Mouse (Mus musculus): Measurements from ENCODE around the gene Tfe3. TPM values are rescaled to one million over a fixed set of nuclear protein-coding genes. Genes with fewer than 3 reads are reported as not detected.
A peak's percentile ranks its signal among the peaks of the same experiment; 100 is the strongest.

Gene Tfe3
- polyA plus RNA-seq, 1 experiment = 81.6 TPM

DNA sequence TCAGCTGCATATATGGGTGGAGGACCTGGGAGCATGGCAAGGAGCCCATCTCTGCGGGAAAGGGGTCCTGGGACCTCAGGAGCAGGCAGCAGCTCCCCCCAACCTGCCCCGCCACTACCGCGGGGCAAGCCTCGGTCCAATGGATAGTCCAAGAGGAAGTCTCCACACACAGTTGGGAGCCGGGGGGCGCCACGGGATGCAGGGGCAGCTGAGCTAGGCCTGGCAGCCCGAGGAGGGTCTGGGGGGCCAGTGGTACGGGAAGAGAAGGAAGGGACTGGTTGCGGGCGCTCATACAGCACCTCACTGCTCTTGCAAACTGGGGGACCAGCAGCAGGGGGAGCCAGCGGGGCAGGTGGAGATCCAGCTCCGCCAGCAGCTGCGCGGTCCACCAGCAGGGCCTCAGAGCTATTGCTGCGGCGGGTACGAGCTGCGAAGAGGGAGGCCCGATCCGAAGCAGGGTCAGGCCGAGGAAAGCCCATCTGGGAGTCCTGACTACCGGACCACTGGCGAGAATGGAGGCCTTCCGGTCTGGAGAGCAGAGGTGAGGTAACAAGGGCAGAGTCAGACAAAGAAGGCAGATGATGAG, 28.7 kb upstream of the Tfe3 start:
- H3K36me3 ChIP-seq (ENCODE audit: control insufficient read depth, insufficient read depth, low read length, poor library complexity, severe bottlenecking) = no peaks in the 10 kb centered on the region
- H3K9ac ChIP-seq (ENCODE audit: low read depth, poor library complexity, severe bottlenecking) = peak overlapping the region; percentile 53
- peak overlapping the region; percentile 33; the same call in 1 of the 2 replicates for H3K27ac ChIP-seq (ENCODE audit: insufficient read depth, low read length)
- peak overlapping the region; percentile 45 for H3K4me3 ChIP-seq (ENCODE audit: low read depth, low read length)
- no peaks in the 10 kb centered on the region for H3K9me3 ChIP-seq (replicated peaks; ENCODE audit: control insufficient read depth, insufficient read depth, low read length, poor library complexity, severe bottlenecking)
- peaks cover 7% of the 10 kb centered on the region for H3K4me1 ChIP-seq (ENCODE audit: control insufficient read depth, insufficient read depth, low read length)
- no peaks in the 10 kb centered on the region for H3K27me3 ChIP-seq (ENCODE audit: control insufficient read depth, insufficient read depth, low read length, poor library complexity, severe bottlenecking)
- TF ChIP-seq CTCF (IDR thresholded peaks at IDR 0.05; ENCODE audit: low read depth, low read length) (no peak), POLR2A (IDR thresholded peaks at IDR 0.05; ENCODE audit: insufficient read depth, low read length) (no peak), EP300 (IDR thresholded peaks at IDR 0.05; ENCODE audit: insufficient read depth, low read depth, low read length) (no peak)

DNA sequence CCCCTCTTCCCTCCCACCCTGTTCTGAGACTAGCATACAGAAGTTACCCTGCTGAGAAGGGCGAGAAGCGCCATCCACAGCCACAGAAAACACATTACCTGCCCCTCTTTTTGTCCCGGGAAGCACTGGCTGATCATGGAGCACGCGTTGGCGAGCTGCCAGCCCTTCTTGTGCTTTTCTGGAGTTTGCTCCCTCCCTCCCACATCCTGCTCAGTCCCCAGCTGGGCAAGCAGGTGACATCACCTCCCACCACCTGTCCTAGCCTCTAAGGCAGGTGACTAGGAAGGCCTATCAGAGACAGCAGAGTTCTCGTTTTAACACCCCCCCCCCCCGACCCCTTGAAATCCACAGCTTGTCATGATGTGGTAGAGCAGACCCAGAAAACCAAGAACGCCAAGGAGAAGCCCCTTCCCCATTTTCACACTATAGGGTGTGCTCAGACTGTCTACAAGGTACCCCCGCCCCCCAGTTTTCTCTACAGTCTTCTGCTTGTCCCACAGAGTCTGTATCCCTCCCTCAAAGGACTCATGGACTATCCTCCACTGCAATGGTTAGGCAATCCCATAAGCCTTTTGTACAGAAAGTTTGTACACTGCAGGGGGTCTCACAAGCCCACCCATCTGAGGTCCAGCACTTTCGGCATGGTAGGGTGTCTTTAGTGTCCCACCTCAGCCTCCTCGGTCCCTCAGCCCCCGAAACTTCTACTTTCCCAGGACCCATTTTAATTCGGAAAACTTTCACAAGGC, 22.9 kb upstream of the Tfe3 start:
- Histone ChIP-seq H3K4me1 (ENCODE audit: control insufficient read depth, insufficient read depth, low read length) (peaks cover 8% of the 10 kb centered on the region), H3K27ac (ENCODE audit: insufficient read depth, low read length) (peak overlapping the region; percentile 92), H3K9me3 (replicated peaks; ENCODE audit: control insufficient read depth, insufficient read depth, low read length, poor library complexity, severe bottlenecking) (no peaks in the 10 kb centered on the region), H3K4me3 (ENCODE audit: low read depth, low read length) (peak overlapping the region; percentile 30; the same call in 1 of the 2 replicates), H3K9ac (ENCODE audit: low read depth, poor library complexity, severe bottlenecking) (no peak overlapping the region), H3K36me3 (ENCODE audit: control insufficient read depth, insufficient read depth, low read length, poor library complexity, severe bottlenecking) (no peaks in the 10 kb centered on the region), H3K27me3 (ENCODE audit: control insufficient read depth, insufficient read depth, low read length, poor library complexity, severe bottlenecking) (no peaks in the 10 kb centered on the region)
- TF ChIP-seq POLR2A (IDR thresholded peaks at IDR 0.05; ENCODE audit: insufficient read depth, low read length) (no peak), EP300 (IDR thresholded peaks at IDR 0.05; ENCODE audit: insufficient read depth, low read depth, low read length) (no peak), CTCF (IDR thresholded peaks at IDR 0.05; ENCODE audit: low read depth, low read length) (no peak)

DNA sequence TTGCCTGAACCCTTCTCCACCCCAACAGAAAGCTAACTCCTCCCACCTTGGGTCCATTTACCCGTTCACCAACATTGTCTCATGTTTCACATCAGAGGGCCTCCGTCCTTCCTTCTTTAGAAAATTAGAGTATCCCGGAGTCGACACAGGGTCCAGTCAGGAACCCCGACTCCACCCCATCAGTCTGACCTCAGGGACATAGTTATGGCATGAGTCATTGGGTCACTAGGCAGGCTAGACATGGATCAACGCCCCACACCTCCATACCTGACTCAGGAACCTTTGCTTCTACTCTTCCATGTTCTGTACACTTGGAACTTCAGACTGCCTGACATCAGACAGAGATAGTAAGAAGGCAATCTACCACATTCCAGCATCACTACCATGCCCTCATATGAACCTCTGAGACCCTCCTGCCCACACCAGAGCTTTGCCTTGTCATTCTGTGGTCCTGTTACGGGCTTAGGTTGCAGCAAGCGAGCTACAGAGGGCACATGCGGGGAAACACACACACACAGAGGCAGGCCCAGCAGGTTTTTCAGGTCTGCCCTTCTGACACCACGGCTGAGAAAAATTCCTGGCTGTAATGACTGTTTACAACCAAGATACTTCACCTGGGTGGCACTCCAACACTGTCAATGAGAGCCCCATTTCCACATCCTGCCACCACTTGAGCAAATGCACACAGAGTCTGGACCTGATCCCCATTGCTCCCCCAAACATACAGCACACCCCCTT, 22.1 kb upstream of the Tfe3 start:
- no peaks in the 10 kb centered on the region for H3K27me3 ChIP-seq (ENCODE audit: control insufficient read depth, insufficient read depth, low read length, poor library complexity, severe bottlenecking)
- no peak overlapping the region for H3K9ac ChIP-seq (ENCODE audit: low read depth, poor library complexity, severe bottlenecking)
- H3K4me1 ChIP-seq (ENCODE audit: control insufficient read depth, insufficient read depth, low read length) = peaks cover 8% of the 10 kb centered on the region
- no peaks in the 10 kb centered on the region for H3K36me3 ChIP-seq (ENCODE audit: control insufficient read depth, insufficient read depth, low read length, poor library complexity, severe bottlenecking)
- H3K9me3 ChIP-seq (replicated peaks; ENCODE audit: control insufficient read depth, insufficient read depth, low read length, poor library complexity, severe bottlenecking) = no peaks in the 10 kb centered on the region
- H3K27ac ChIP-seq (ENCODE audit: insufficient read depth, low read length) = peak overlapping the region; percentile 92
- TF ChIP-seq POLR2A (IDR thresholded peaks at IDR 0.05; ENCODE audit: insufficient read depth, low read length) = no peak
- no peak for TF ChIP-seq EP300 (IDR thresholded peaks at IDR 0.05; ENCODE audit: insufficient read depth, low read depth, low read length)
- TF ChIP-seq CTCF (IDR thresholded peaks at IDR 0.05; ENCODE audit: low read depth, low read length) = no peak
- peak overlapping the region; percentile 56 for H3K4me3 ChIP-seq (ENCODE audit: low read depth, low read length)

DNA sequence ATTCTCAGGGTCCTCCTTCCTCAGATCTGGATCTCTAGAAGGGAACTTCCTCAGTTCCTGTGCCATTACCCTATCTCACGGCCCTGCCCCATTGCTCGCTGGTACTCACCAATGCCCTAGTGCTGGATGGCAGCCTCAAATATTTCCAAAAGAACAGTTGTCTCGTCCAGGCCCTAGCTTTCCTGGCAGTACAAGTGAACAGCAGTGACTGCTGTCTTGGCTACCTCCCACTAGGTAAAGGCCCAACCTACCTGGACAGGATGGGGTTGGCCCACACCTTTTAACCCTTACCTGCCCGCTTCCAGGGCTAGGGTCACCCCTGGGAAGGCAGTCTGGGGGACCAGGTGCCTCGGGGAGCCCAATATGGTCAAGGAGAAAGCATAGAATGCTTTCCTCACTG, 21.3 kb upstream of the Tfe3 start:
- no peaks in the 10 kb centered on the region for H3K36me3 ChIP-seq (ENCODE audit: control insufficient read depth, insufficient read depth, low read length, poor library complexity, severe bottlenecking)
- H3K9ac ChIP-seq (ENCODE audit: low read depth, poor library complexity, severe bottlenecking) = no peak overlapping the region
- H3K27me3 ChIP-seq (ENCODE audit: control insufficient read depth, insufficient read depth, low read length, poor library complexity, severe bottlenecking) = no peaks in the 10 kb centered on the region
- peaks cover 8% of the 10 kb centered on the region for H3K4me1 ChIP-seq (ENCODE audit: control insufficient read depth, insufficient read depth, low read length)
- H3K4me3 ChIP-seq (ENCODE audit: low read depth, low read length) = peak overlapping the region; percentile 56
- peak overlapping the region; percentile 92 for H3K27ac ChIP-seq (ENCODE audit: insufficient read depth, low read length)
- TF ChIP-seq POLR2A (IDR thresholded peaks at IDR 0.05; ENCODE audit: insufficient read depth, low read length) = no peak
- TF ChIP-seq CTCF (IDR thresholded peaks at IDR 0.05; ENCODE audit: low read depth, low read length) = no peak
- TF ChIP-seq EP300 (IDR thresholded peaks at IDR 0.05; ENCODE audit: insufficient read depth, low read depth, low read length) = no peak
- H3K9me3 ChIP-seq (replicated peaks; ENCODE audit: control insufficient read depth, insufficient read depth, low read length, poor library complexity, severe bottlenecking) = no peaks in the 10 kb centered on the region

DNA sequence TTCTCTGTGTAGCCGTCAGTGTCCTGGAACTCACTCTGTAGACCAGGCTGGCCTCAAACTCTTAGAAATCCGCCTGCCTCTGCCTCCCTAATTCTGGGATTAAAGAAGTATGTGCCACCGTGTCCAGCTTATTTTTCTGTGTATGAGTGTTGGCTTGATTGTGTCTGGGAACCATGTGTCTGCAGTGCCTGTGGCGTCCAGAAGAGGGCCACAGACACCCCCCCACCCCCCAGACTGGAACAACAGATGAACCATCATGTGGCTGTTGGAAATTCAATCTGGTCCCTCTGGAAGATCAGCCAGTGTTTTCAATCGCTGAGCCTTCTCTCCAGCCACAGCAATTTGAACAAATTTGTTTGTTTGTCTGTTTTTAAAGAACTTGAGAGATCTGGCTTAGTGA, 18.9 kb upstream of the Tfe3 start:
- Histone ChIP-seq H3K9ac (ENCODE audit: low read depth, poor library complexity, severe bottlenecking) (no peak overlapping the region), H3K27ac (ENCODE audit: insufficient read depth, low read length) (no peak overlapping the region), H3K36me3 (ENCODE audit: control insufficient read depth, insufficient read depth, low read length, poor library complexity, severe bottlenecking) (no peaks in the 10 kb centered on the region), H3K4me1 (ENCODE audit: control insufficient read depth, insufficient read depth, low read length) (peaks cover 1% of the 10 kb centered on the region), H3K4me3 (ENCODE audit: low read depth, low read length) (no peak overlapping the region), H3K27me3 (ENCODE audit: control insufficient read depth, insufficient read depth, low read length, poor library complexity, severe bottlenecking) (no peaks in the 10 kb centered on the region), H3K9me3 (replicated peaks; ENCODE audit: control insufficient read depth, insufficient read depth, low read length, poor library complexity, severe bottlenecking) (no peaks in the 10 kb centered on the region)
- TF ChIP-seq EP300 (IDR thresholded peaks at IDR 0.05; ENCODE audit: insufficient read depth, low read depth, low read length) = no peak
- TF ChIP-seq POLR2A (IDR thresholded peaks at IDR 0.05; ENCODE audit: insufficient read depth, low read length) = no peak
- no peak for TF ChIP-seq CTCF (IDR thresholded peaks at IDR 0.05; ENCODE audit: low read depth, low read length)

Measured in ES-Bruce4 (cell line).